7 mouse cellular contexts compared by ENCODE assay signal in the genomic region with DNA sequence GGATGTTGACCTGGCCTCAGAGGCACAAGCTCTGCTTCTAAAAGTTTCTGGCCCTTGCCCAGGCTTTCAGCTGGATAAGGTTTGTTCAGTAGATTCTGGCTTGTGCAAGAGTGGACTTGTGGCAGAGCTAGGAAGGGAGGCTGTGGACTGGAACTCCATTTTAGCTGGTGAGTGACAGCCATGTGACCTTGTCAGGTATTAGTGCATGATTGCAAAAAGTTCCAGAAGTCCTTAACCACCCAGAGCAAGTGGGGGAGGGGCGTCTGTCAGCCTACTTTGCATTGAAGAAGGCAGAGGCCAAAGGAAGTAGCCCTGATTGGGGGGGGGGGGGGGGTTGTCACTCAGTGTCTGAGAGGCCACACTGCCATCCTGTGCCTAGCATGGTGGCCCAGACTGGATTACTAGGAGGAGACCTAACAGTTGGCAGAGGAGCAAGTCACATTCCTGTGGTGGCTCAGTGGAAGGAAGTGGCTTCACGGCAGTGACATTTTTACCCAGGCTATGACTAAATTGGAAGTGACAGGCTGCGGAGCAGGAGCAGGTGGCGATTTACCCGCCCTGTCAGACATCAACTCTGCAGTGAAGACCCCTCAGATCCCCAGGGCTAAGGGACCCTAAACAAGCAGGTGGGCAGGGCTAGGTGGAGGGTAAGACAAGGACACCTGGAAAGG. TPM values are rescaled to one million over a fixed set of nuclear protein-coding genes. Genes with fewer than 3 reads are reported as not detected.
DNase-seq lines count a peak whose midpoint lies in the region; ATAC-seq lines count a peak whose summit lies in the region.

No protein-coding gene starts in this region.

- no peak overlapping the region for H3K4me2 ChIP-seq in midbrain, embryonic 13.5 days (replicated peaks)
- H3K4me2 ChIP-seq in embryonic facial prominence, embryonic 15.5 days (replicated peaks), result no peak overlapping the region
- no peak overlapping the region for H3K4me2 ChIP-seq in liver, embryonic 16.5 days (ENCODE audit: low read depth, low read length)
- H3K4me2 ChIP-seq in intestine, embryonic 15.5 days (replicated peaks), result no peak overlapping the region

- H3K27me3 ChIP-seq in midbrain, embryonic 10.5 days (ENCODE audit: low read depth, poor library complexity, severe bottlenecking), result peaks cover 31% of the 10 kb centered on the region
- 0 out of 2 replicates have a peak, but pooled peaks cover 6% of the 10 kb centered on the region for H3K27me3 ChIP-seq in midbrain, embryonic 13.5 days
- H3K27me3 ChIP-seq in embryonic facial prominence, embryonic 15.5 days, result peaks cover 14% of the 10 kb centered on the region
- H3K27me3 ChIP-seq in liver, embryonic 16.5 days (ENCODE audit: control insufficient read depth, insufficient read depth, low read depth, low read length), result no peaks in the 10 kb centered on the region
- no peaks in the 10 kb centered on the region for H3K27me3 ChIP-seq in intestine, embryonic 15.5 days (replicated peaks)

- peaks cover 55% of the 10 kb centered on the region for H3K4me1 ChIP-seq in midbrain, embryonic 10.5 days
- peaks cover 41% of the 10 kb centered on the region for H3K4me1 ChIP-seq in midbrain, embryonic 13.5 days (replicated peaks)
- peaks cover 19% of the 10 kb centered on the region for H3K4me1 ChIP-seq in embryonic facial prominence, embryonic 15.5 days
- H3K4me1 ChIP-seq in liver, embryonic 16.5 days (ENCODE audit: control insufficient read depth, low read depth, low read length), result peaks cover 3% of the 10 kb centered on the region
- H3K4me1 ChIP-seq in intestine, embryonic 15.5 days (replicated peaks), result no peaks in the 10 kb centered on the region

- H3K9ac ChIP-seq in midbrain, embryonic 13.5 days (replicated peaks), result no peak overlapping the region
- no peak overlapping the region for H3K9ac ChIP-seq in embryonic facial prominence, embryonic 15.5 days
- H3K9ac ChIP-seq in liver, embryonic 16.5 days (ENCODE audit: low read depth, low read length), result no peak overlapping the region
- no peak overlapping the region for H3K9ac ChIP-seq in intestine, embryonic 15.5 days

- WGBS in midbrain, embryonic 10.5 days, result 52% methylated on average over 5 of the region's 5 CpGs
- WGBS in midbrain, embryonic 13.5 days, result 44% methylated on average over 4 of the region's 5 CpGs
- WGBS in embryonic facial prominence, embryonic 15.5 days, result 18% methylated on average over 5 of the region's 5 CpGs
- WGBS in liver, embryonic 16.5 days (ENCODE audit: insufficient replicate concordance), result 17% methylated on average over 5 of the region's 5 CpGs
- WGBS in intestine, embryonic 15.5 days, result 65% methylated on average over 5 of the region's 5 CpGs

- no peak overlapping the region for H3K4me3 ChIP-seq in midbrain, embryonic 10.5 days
- no peak overlapping the region for H3K4me3 ChIP-seq in midbrain, embryonic 13.5 days (replicated peaks)
- no peak overlapping the region for H3K4me3 ChIP-seq in embryonic facial prominence, embryonic 15.5 days (replicated peaks)
- no peak overlapping the region for H3K4me3 ChIP-seq in liver, embryonic 16.5 days (ENCODE audit: low read depth, low read length)
- H3K4me3 ChIP-seq in intestine, embryonic 15.5 days (replicated peaks), result no peak overlapping the region

- no peak for DNase-seq in midbrain, embryonic 10.5 days (ENCODE audit: low spot score)
- peak; percentile 14 for DNase-seq in thymus, postnatal 25 days
- no peak for DNase-seq in right cerebral cortex, postnatal 36 days (ENCODE audit: low spot score in 2 of 2)

- no peaks in the 10 kb centered on the region for H3K36me3 ChIP-seq in midbrain, embryonic 10.5 days
- no peaks in the 10 kb centered on the region for H3K36me3 ChIP-seq in midbrain, embryonic 13.5 days
- no peaks in the 10 kb centered on the region for H3K36me3 ChIP-seq in embryonic facial prominence, embryonic 15.5 days
- no peaks in the 10 kb centered on the region for H3K36me3 ChIP-seq in liver, embryonic 16.5 days (ENCODE audit: control insufficient read depth, insufficient read depth)
- H3K36me3 ChIP-seq in intestine, embryonic 15.5 days, result no peaks in the 10 kb centered on the region

- H3K27ac ChIP-seq in midbrain, embryonic 10.5 days (replicated peaks), result peak overlapping the region; percentile 38; the same call in 1 of the 2 replicates
- no peak overlapping the region for H3K27ac ChIP-seq in midbrain, embryonic 13.5 days
- no peak overlapping the region for H3K27ac ChIP-seq in embryonic facial prominence, embryonic 15.5 days (replicated peaks)
- H3K27ac ChIP-seq in liver, embryonic 16.5 days (ENCODE audit: low read length), result no peak overlapping the region
- no peak overlapping the region for H3K27ac ChIP-seq in intestine, embryonic 15.5 days

- peaks cover 6% of the 10 kb centered on the region; the same call in 1 of the 2 replicates for H3K9me3 ChIP-seq in midbrain, embryonic 10.5 days (replicated peaks)
- H3K9me3 ChIP-seq in midbrain, embryonic 13.5 days, result no peaks in the 10 kb centered on the region
- H3K9me3 ChIP-seq in embryonic facial prominence, embryonic 15.5 days (replicated peaks), result no peaks in the 10 kb centered on the region
- H3K9me3 ChIP-seq in liver, embryonic 16.5 days (replicated peaks; ENCODE audit: control insufficient read depth, low read length), result no peaks in the 10 kb centered on the region
- no peaks in the 10 kb centered on the region for H3K9me3 ChIP-seq in intestine, embryonic 15.5 days

- ATAC-seq in midbrain, embryonic 13.5 days, result no peak
- ATAC-seq in embryonic facial prominence, embryonic 15.5 days (ENCODE audit: insufficient number of reproducible peaks, low FRiP score, low TSS enrichment, low read depth), result 0 out of 2 replicates have a peak, but pooled peaks have one; percentile 9
- peak; percentile 65 for ATAC-seq in liver, embryonic 16.5 days (ENCODE audit: low read depth)
- no peak for ATAC-seq in intestine, embryonic 15.5 days

RNA-seq across cellular contexts. Expression of gene Rtl6, which starts 44.9 kb away (rescaled TPM):
- polyA plus RNA-seq in midbrain, embryonic 10.5 days (2016; fragmentation: Nextera tagmentation; extraction: Ambion mirVana), result 27.4 and 37.4 TPM in 2 replicates
- polyA plus RNA-seq in midbrain, embryonic 13.5 days (2015; fragmentation: Nextera tagmentation; extraction: Ambion mirVana), result 57.8 and 62.2 TPM in 2 replicates
- 19.5 and 21.5 TPM in 2 replicates for polyA plus RNA-seq in embryonic facial prominence, embryonic 15.5 days (2015; fragmentation: Nextera tagmentation; extraction: Ambion mirVana)
- polyA plus RNA-seq in liver, embryonic 16.5 days (2015; fragmentation: Nextera tagmentation; extraction: Ambion mirVana), result 0.81 and 1.0 TPM in 2 replicates
- 10.1 and 10.3 TPM in 2 replicates for polyA plus RNA-seq in intestine, embryonic 15.5 days (2015; fragmentation: Nextera tagmentation; extraction: Ambion mirVana)

Comparison
In these comparisons a context has a peak if more than half of its experiments do, and no peak if none do; other contexts are left out.
1. ATAC-seq: peak in embryonic facial prominence, embryonic 15.5 days (single experiment) and liver, embryonic 16.5 days (single experiment); none in midbrain, embryonic 13.5 days (single experiment) and intestine, embryonic 15.5 days (single experiment).